In the genomic region with DNA sequence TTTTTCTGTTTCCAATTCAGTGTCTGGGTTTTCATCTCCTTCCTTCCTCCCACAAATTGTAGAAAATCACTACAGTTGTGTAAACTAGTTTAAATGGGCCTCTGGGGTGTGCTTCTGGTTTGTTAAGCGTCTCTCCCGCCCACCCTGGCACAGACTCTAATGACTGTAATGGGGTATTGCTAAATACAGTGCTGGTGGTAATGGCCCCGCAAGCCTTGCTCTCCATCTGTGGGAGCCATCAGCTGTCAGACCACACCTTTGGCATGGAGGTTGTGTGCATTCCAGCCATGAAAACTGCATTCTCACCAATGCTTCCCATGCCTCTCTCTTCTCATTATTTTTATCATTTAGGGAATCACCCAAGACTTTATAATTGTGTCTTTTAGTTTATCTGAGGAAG, we compare ENCODE assay signal across 22 mouse cellular contexts.
DNase-seq lines count a peak whose midpoint lies in the region; ATAC-seq lines count a peak whose summit lies in the region.
"Had no signal": no experiment of that assay in that cellular context is flagged by ENCODE, and none has a peak within 500 bp of the region (broad histone marks: within the 10 kb centered on the region; RNA-seq: fewer than 3 reads in every experiment).

No protein-coding gene starts in this region.

- H3K4me3 ChIP-seq in embryonic facial prominence, embryonic 14.5 days (ENCODE audit: low read depth, low read length), result no peak overlapping the region
- H3K4me3 ChIP-seq in embryonic facial prominence, embryonic 10.5 days, result no peak overlapping the region
- no peak overlapping the region for H3K4me3 ChIP-seq in hindbrain, embryonic 16.5 days (ENCODE audit: low read length)
- H3K4me3 ChIP-seq in hindbrain, embryonic 13.5 days, result no peak overlapping the region
- no peak overlapping the region for H3K4me3 ChIP-seq in neural tube, embryonic 13.5 days
- H3K4me3 ChIP-seq: embryonic facial prominence, embryonic 13.5 days; forebrain, embryonic 13.5 days; heart, embryonic 13.5 days had no signal

- 62% methylated on average over 3 of the region's 3 CpGs for WGBS in embryonic facial prominence, embryonic 14.5 days
- WGBS in embryonic facial prominence, embryonic 10.5 days, result 76% methylated on average over 3 of the region's 3 CpGs
- 63% methylated on average over 3 of the region's 3 CpGs for WGBS in hindbrain, embryonic 16.5 days
- 71% methylated on average over 3 of the region's 3 CpGs for WGBS in hindbrain, embryonic 13.5 days
- 36% methylated on average over 3 of the region's 3 CpGs for WGBS in neural tube, embryonic 13.5 days

- no peaks in the 10 kb centered on the region for H3K4me1 ChIP-seq in embryonic facial prominence, embryonic 14.5 days (ENCODE audit: control insufficient read depth, insufficient read depth, low read length)
- H3K4me1 ChIP-seq in embryonic facial prominence, embryonic 10.5 days, result no peaks in the 10 kb centered on the region
- H3K4me1 ChIP-seq in hindbrain, embryonic 16.5 days (ENCODE audit: control insufficient read depth, insufficient read depth, low read depth, low read length), result no peaks in the 10 kb centered on the region
- no peaks in the 10 kb centered on the region for H3K4me1 ChIP-seq in hindbrain, embryonic 13.5 days (replicated peaks)
- no peaks in the 10 kb centered on the region; the same call in 1 of the 2 replicates for H3K4me1 ChIP-seq in neural tube, embryonic 13.5 days (replicated peaks)
- H3K4me1 ChIP-seq: embryonic facial prominence, embryonic 13.5 days; forebrain, embryonic 13.5 days; heart, embryonic 13.5 days had no signal

- no peak overlapping the region for H3K4me2 ChIP-seq in embryonic facial prominence, embryonic 14.5 days (ENCODE audit: low read depth, low read length)
- no peak overlapping the region for H3K4me2 ChIP-seq in hindbrain, embryonic 16.5 days (ENCODE audit: low read length)
- no peak overlapping the region for H3K4me2 ChIP-seq in hindbrain, embryonic 13.5 days
- no peak overlapping the region for H3K4me2 ChIP-seq in neural tube, embryonic 13.5 days
- H3K4me2 ChIP-seq: embryonic facial prominence, embryonic 13.5 days; forebrain, embryonic 13.5 days; heart, embryonic 13.5 days; hindbrain, embryonic 14.5 days had no signal

- H3K36me3 ChIP-seq in embryonic facial prominence, embryonic 14.5 days (ENCODE audit: control insufficient read depth, insufficient read depth, low read length), result no peaks in the 10 kb centered on the region
- no peaks in the 10 kb centered on the region for H3K36me3 ChIP-seq in embryonic facial prominence, embryonic 10.5 days (replicated peaks)
- H3K36me3 ChIP-seq in hindbrain, embryonic 16.5 days (ENCODE audit: control insufficient read depth, insufficient read depth, low read length), result no peaks in the 10 kb centered on the region
- H3K36me3 ChIP-seq in hindbrain, embryonic 13.5 days, result no peaks in the 10 kb centered on the region
- H3K36me3 ChIP-seq in neural tube, embryonic 13.5 days, result no peaks in the 10 kb centered on the region
- H3K36me3 ChIP-seq: embryonic facial prominence, embryonic 13.5 days; G1E; heart, embryonic 13.5 days had no signal

- no peaks in the 10 kb centered on the region for H3K27me3 ChIP-seq in embryonic facial prominence, embryonic 14.5 days (replicated peaks; ENCODE audit: control insufficient read depth, insufficient read depth, low read length)
- no peaks in the 10 kb centered on the region for H3K27me3 ChIP-seq in embryonic facial prominence, embryonic 10.5 days (replicated peaks; ENCODE audit: low read depth, poor library complexity, severe bottlenecking)
- H3K27me3 ChIP-seq in hindbrain, embryonic 16.5 days (replicated peaks; ENCODE audit: control insufficient read depth, insufficient read depth, low read length), result no peaks in the 10 kb centered on the region
- H3K27me3 ChIP-seq in hindbrain, embryonic 13.5 days, result no peaks in the 10 kb centered on the region
- no peaks in the 10 kb centered on the region for H3K27me3 ChIP-seq in neural tube, embryonic 13.5 days
- H3K27me3 ChIP-seq: embryonic facial prominence, embryonic 13.5 days; forebrain, embryonic 13.5 days; heart, embryonic 13.5 days had no signal

- peak; percentile 27 for DNase-seq in embryonic facial prominence, embryonic 14.5 days (ENCODE audit: low spot score)
- DNase-seq in embryonic facial prominence, embryonic 10.5 days (ENCODE audit: low spot score), result no peak
- DNase-seq in neural tube, embryonic 10.5 days (ENCODE audit: extremely low spot score, low spot score), result no peak
- no peak for DNase-seq in ovary, postnatal 36 days (ENCODE audit: low spot score)
- DNase-seq: adrenal gland, postnatal 10 days; B cell, adult 2 months; cerebellum, adult 11-12 months; cerebellum, adult 9-10 months; cerebellum, postnatal 25 days; forebrain, postnatal 0 days; gastrocnemius, postnatal 10 days; heart, postnatal 36 days had no signal

- H3K27ac ChIP-seq in embryonic facial prominence, embryonic 14.5 days (replicated peaks; ENCODE audit: low read depth, low read length), result no peak overlapping the region
- H3K27ac ChIP-seq in embryonic facial prominence, embryonic 10.5 days (replicated peaks), result no peak overlapping the region
- H3K27ac ChIP-seq in hindbrain, embryonic 16.5 days (ENCODE audit: low read depth, low read length), result no peak overlapping the region
- no peak overlapping the region for H3K27ac ChIP-seq in hindbrain, embryonic 13.5 days
- H3K27ac ChIP-seq in neural tube, embryonic 13.5 days (replicated peaks), result no peak overlapping the region
- H3K27ac ChIP-seq: embryonic facial prominence, embryonic 13.5 days; forebrain, embryonic 13.5 days; heart, embryonic 13.5 days; hindbrain, embryonic 14.5 days had no signal

- H3K9me3 ChIP-seq in embryonic facial prominence, embryonic 14.5 days (ENCODE audit: control insufficient read depth, low read length), result no peaks in the 10 kb centered on the region
- no peaks in the 10 kb centered on the region for H3K9me3 ChIP-seq in embryonic facial prominence, embryonic 10.5 days
- no peaks in the 10 kb centered on the region for H3K9me3 ChIP-seq in hindbrain, embryonic 16.5 days (ENCODE audit: control insufficient read depth, low read length)
- H3K9me3 ChIP-seq in hindbrain, embryonic 13.5 days, result no peaks in the 10 kb centered on the region
- no peaks in the 10 kb centered on the region for H3K9me3 ChIP-seq in neural tube, embryonic 13.5 days
- H3K9me3 ChIP-seq: embryonic facial prominence, embryonic 13.5 days; forebrain, embryonic 13.5 days; heart, embryonic 13.5 days had no signal

- H3K9ac ChIP-seq in embryonic facial prominence, embryonic 14.5 days (ENCODE audit: low read depth, low read length), result no peak overlapping the region
- no peak overlapping the region for H3K9ac ChIP-seq in hindbrain, embryonic 16.5 days (ENCODE audit: low read depth, low read length)
- H3K9ac ChIP-seq in hindbrain, embryonic 13.5 days, result no peak overlapping the region
- no peak overlapping the region for H3K9ac ChIP-seq in neural tube, embryonic 13.5 days
- H3K9ac ChIP-seq: embryonic facial prominence, embryonic 13.5 days; forebrain, embryonic 13.5 days; forebrain, postnatal 0 days; heart, embryonic 13.5 days; hindbrain, embryonic 14.5 days had no signal

- no peak for ATAC-seq in embryonic facial prominence, embryonic 14.5 days (ENCODE audit: low read depth)
- 0 out of 2 replicates have a peak, but pooled peaks have one; percentile 37 for ATAC-seq in hindbrain, embryonic 16.5 days
- ATAC-seq in hindbrain, embryonic 13.5 days (ENCODE audit: low FRiP score), result no peak
- peak; percentile 65; the same call in 1 of the 2 replicates for ATAC-seq in neural tube, embryonic 13.5 days (ENCODE audit: low read depth)
- ATAC-seq: CD4-positive, CD25-positive, alpha-beta regulatory T cell, adult 4 months; forebrain, embryonic 13.5 days; forebrain, postnatal 0 days; inflammation-experienced regulatory T-cells, adult 6 months had no signal

Comparison
In these comparisons a context has a peak if more than half of its experiments do, and no peak if none do; other contexts are left out.
1. ATAC-seq: peak in hindbrain, embryonic 16.5 days (single experiment) and neural tube, embryonic 13.5 days (single experiment); none in embryonic facial prominence, embryonic 14.5 days (single experiment) and hindbrain, embryonic 13.5 days (single experiment).